Mouse (Mus musculus) B cell, adult (primary cell): Measurements from ENCODE around the gene Rnf40. TPM values are rescaled to one million over a fixed set of nuclear protein-coding genes. Genes with fewer than 3 reads are reported as not detected.

ENCODE experiments used
- total RNA-seq: library from RNA; stranded (reverse); gene quantifications from 4 replicates; pipeline ENCODE4 v1.2.4, GENCODE M21; 2023; ENCODE audit not compliant: inconsistent age

Rnf40 gene
- 135 to 149 TPM (median 147 TPM) in 4 replicates for total RNA-seq

GRCm38 (mm10) chr7:127588011-127588871 lies at the start of gene Rnf40, which contains the start of gene Ccdc189:
Gene Rnf40, plus strand, starts transcription at chr7:127588767.
Gene Ccdc189, minus strand, starts transcription at chr7:127588595.

GRCm38 (mm10) chr7:127561340-127561858 lies 27.2 kb upstream of the Rnf40 start, which contains the start of gene Tmem265:
Gene Tmem265, plus strand, starts transcription at chr7:127561390.

GRCm38 (mm10) chr7:127572895-127573471 lies 15.6 kb upstream of the Rnf40 start, which contains the start of gene Phkg2:
Gene Phkg2, plus strand, starts transcription at chr7:127573340.

GRCm38 (mm10) chr7:127614891-127615843 lies 26.6 kb downstream of the Rnf40 start, which contains the start of gene Zfp629:
Gene Zfp629, minus strand, starts transcription at chr7:127615797.

Other genes starting within 250 kb of the Rnf40 start
- gene Zfp768, start 243.2 kb upstream of the Rnf40 start, total RNA-seq: 1.7 to 3.4 TPM (median 2.6 TPM) in 4 replicates
- 11.0 to 14.9 TPM (median 12.9 TPM) in 4 replicates for gene Zfp747, start 212.7 kb upstream of the Rnf40 start, total RNA-seq
- gene 9130019O22Rik, start 201.6 kb upstream of the Rnf40 start, total RNA-seq: 3.5 to 3.9 TPM (median 3.6 TPM) in 4 replicates
- 5.4 to 8.1 TPM (median 6.8 TPM) in 4 replicates for gene E430018J23Rik, start 195.1 kb upstream of the Rnf40 start, total RNA-seq
- gene Zfp764, start 181.9 kb upstream of the Rnf40 start, total RNA-seq: 8.6 to 9.8 TPM (median 9.1 TPM) in 4 replicates
- 12.1 to 16.3 TPM (median 13.2 TPM) in 4 replicates for gene Zfp688, start 166.7 kb upstream of the Rnf40 start, total RNA-seq
- gene Zfp689, start 139.6 kb upstream of the Rnf40 start, total RNA-seq: 5.1 to 6.1 TPM (median 5.8 TPM) in 4 replicates
- gene Prr14, start 129.2 kb upstream of the Rnf40 start, total RNA-seq: 134 to 156 TPM (median 146 TPM) in 4 replicates
- 285 to 303 TPM (median 297 TPM) in 4 replicates for gene Fbrs, start 109.6 kb upstream of the Rnf40 start, total RNA-seq
- gene Srcap, start 76.8 kb upstream of the Rnf40 start, total RNA-seq: 189 to 213 TPM (median 204 TPM) in 4 replicates
- gene Gm42715, start 69.2 kb upstream of the Rnf40 start, total RNA-seq: 44.3 to 55.2 TPM (median 53.5 TPM) in 4 replicates
- gene Tmem265, start 27.4 kb upstream of the Rnf40 start, total RNA-seq: 2.6 to 2.9 TPM in 2 of 4 replicates, not detected in the others
- gene Phkg2, start 15.4 kb upstream of the Rnf40 start, total RNA-seq: 122 to 139 TPM (median 127 TPM) in 4 replicates
- gene Ccdc189, start 172 bp upstream of the Rnf40 start, total RNA-seq: 0.77 to 2.0 TPM (median 1.4 TPM) in 4 replicates
- gene Zfp629, start 27.0 kb downstream of the Rnf40 start, total RNA-seq: 2.8 to 6.4 TPM (median 3.5 TPM) in 4 replicates
- gene Bcl7c, start 120.2 kb downstream of the Rnf40 start, total RNA-seq: 43.3 to 65.2 TPM (median 58.3 TPM) in 4 replicates
- not detected in 4 replicates for gene Ctf1, start 124.0 kb downstream of the Rnf40 start, total RNA-seq
- gene Ctf2, start 143.4 kb downstream of the Rnf40 start, total RNA-seq: not detected in 4 replicates
- 17.0 to 19.0 TPM (median 17.8 TPM) in 4 replicates for gene Fbxl19, start 155.8 kb downstream of the Rnf40 start, total RNA-seq
- 32.3 to 37.7 TPM (median 35.3 TPM) in 4 replicates for gene Orai3, start 181.0 kb downstream of the Rnf40 start, total RNA-seq
- 73.8 to 89.8 TPM (median 79.6 TPM) in 4 replicates for gene Setd1a, start 187.9 kb downstream of the Rnf40 start, total RNA-seq
- 1.00 to 2.5 TPM (median 1.3 TPM) in 3 of 4 replicates, not detected in the other for gene Gm49388, start 196.8 kb downstream of the Rnf40 start, total RNA-seq
- 2.4 to 3.8 TPM (median 3.5 TPM) in 4 replicates for gene Hsd3b7, start 211.8 kb downstream of the Rnf40 start, total RNA-seq
- gene Stx4a, start 235.5 kb downstream of the Rnf40 start, total RNA-seq: 141 to 145 TPM (median 144 TPM) in 4 replicates
- gene Stx1b, start 235.8 kb downstream of the Rnf40 start, total RNA-seq: not detected in 4 replicates